Mouse (Mus musculus): ENCODE data around the gene Dscaml1. TPM values are rescaled to one million over a fixed set of nuclear protein-coding genes. Genes with fewer than 3 reads are reported as not detected.

The Dscaml1 gene
- polyA plus RNA-seq, 1 experiment, result 0.62 TPM

- Histone ChIP-seq H3K27ac (ENCODE audit: insufficient read depth, low read depth, low read length) (no peak overlapping the region), H3K4me3 (ENCODE audit: low read depth, low read length) (no peak overlapping the region), H3K4me1 (ENCODE audit: control insufficient read depth, insufficient read depth, insufficient read length, low read length) (no peaks in the 10 kb centered on the region), H3K36me3 (ENCODE audit: control insufficient read depth, insufficient read depth, low read length) (no peaks in the 10 kb centered on the region), H3K27me3 (ENCODE audit: control insufficient read depth, insufficient read depth, low read length) (no peaks in the 10 kb centered on the region; the same call in 1 of the 2 replicates)
- WGBS, result 49% methylated on average over 2 of the region's 2 CpGs
- no peak for TF ChIP-seq POLR2A (IDR thresholded peaks at IDR 0.05; ENCODE audit: low read depth, low read length)
- no peak for TF ChIP-seq CTCF (IDR thresholded peaks at IDR 0.05; ENCODE audit: extremely low read depth, insufficient read length, insufficient replicate concordance, low read depth, low read length)
Measured at GRCm38 (mm10) chr9:45740584-45740980, 314.2 kb downstream of the Dscaml1 start.

GRCm38 (mm10) chr9:45745451-45745850 lies 319.0 kb downstream of the Dscaml1 start:
- Histone ChIP-seq H3K36me3 (ENCODE audit: control insufficient read depth, insufficient read depth, low read length) (no peaks in the 10 kb centered on the region), H3K4me3 (ENCODE audit: low read depth, low read length) (no peak overlapping the region), H3K27me3 (ENCODE audit: control insufficient read depth, insufficient read depth, low read length) (no peaks in the 10 kb centered on the region; the same call in 1 of the 2 replicates), H3K27ac (ENCODE audit: insufficient read depth, low read depth, low read length) (no peak overlapping the region), H3K4me1 (ENCODE audit: control insufficient read depth, insufficient read depth, insufficient read length, low read length) (no peaks in the 10 kb centered on the region)
- TF ChIP-seq POLR2A (IDR thresholded peaks at IDR 0.05; ENCODE audit: low read depth, low read length) (no peak), CTCF (IDR thresholded peaks at IDR 0.05; ENCODE audit: extremely low read depth, insufficient read length, insufficient replicate concordance, low read depth, low read length) (no peak)
- WGBS, result 33% methylated on average over 7 of the region's 7 CpGs

GRCm38 (mm10) chr9:45749917-45750316 lies 323.5 kb downstream of the Dscaml1 start:
- Histone ChIP-seq H3K27ac (ENCODE audit: insufficient read depth, low read depth, low read length) (no peak overlapping the region), H3K4me3 (ENCODE audit: low read depth, low read length) (no peak overlapping the region), H3K36me3 (ENCODE audit: control insufficient read depth, insufficient read depth, low read length) (no peaks in the 10 kb centered on the region), H3K27me3 (ENCODE audit: control insufficient read depth, insufficient read depth, low read length) (no peaks in the 10 kb centered on the region), H3K4me1 (ENCODE audit: control insufficient read depth, insufficient read depth, insufficient read length, low read length) (no peaks in the 10 kb centered on the region)
- 91% methylated on average over 4 of the region's 4 CpGs for WGBS
- TF ChIP-seq POLR2A (IDR thresholded peaks at IDR 0.05; ENCODE audit: low read depth, low read length), result no peak
- no peak for TF ChIP-seq CTCF (IDR thresholded peaks at IDR 0.05; ENCODE audit: extremely low read depth, insufficient read length, insufficient replicate concordance, low read depth, low read length)

- no peaks in the 10 kb centered on the region for H3K36me3 ChIP-seq (ENCODE audit: control insufficient read depth, insufficient read depth, low read length)
- WGBS, result 35% methylated on average over 8 of the region's 8 CpGs
- no peak overlapping the region for H3K27ac ChIP-seq (ENCODE audit: insufficient read depth, low read depth, low read length)
- H3K27me3 ChIP-seq (ENCODE audit: control insufficient read depth, insufficient read depth, low read length), result no peaks in the 10 kb centered on the region
- H3K4me1 ChIP-seq (ENCODE audit: control insufficient read depth, insufficient read depth, insufficient read length, low read length), result no peaks in the 10 kb centered on the region
- no peak overlapping the region for H3K4me3 ChIP-seq (ENCODE audit: low read depth, low read length)
- no peak for TF ChIP-seq POLR2A (IDR thresholded peaks at IDR 0.05; ENCODE audit: low read depth, low read length)
- peak; percentile 76; the same call in 1 of the 2 replicates for TF ChIP-seq CTCF (IDR thresholded peaks at IDR 0.05; ENCODE audit: extremely low read depth, insufficient read length, insufficient replicate concordance, low read depth, low read length)
Measured at GRCm38 (mm10) chr9:45754452-45755091, 328.1 kb downstream of the Dscaml1 start.

- H3K27ac ChIP-seq (ENCODE audit: insufficient read depth, low read depth, low read length), result no peak overlapping the region
- WGBS, result 77% methylated on average over 6 of the region's 6 CpGs
- H3K4me1 ChIP-seq (ENCODE audit: control insufficient read depth, insufficient read depth, insufficient read length, low read length), result no peaks in the 10 kb centered on the region
- no peak overlapping the region for H3K4me3 ChIP-seq (ENCODE audit: low read depth, low read length)
- TF ChIP-seq POLR2A (IDR thresholded peaks at IDR 0.05; ENCODE audit: low read depth, low read length) (no peak), CTCF (IDR thresholded peaks at IDR 0.05; ENCODE audit: extremely low read depth, insufficient read length, insufficient replicate concordance, low read depth, low read length) (no peak)
- H3K27me3 ChIP-seq (ENCODE audit: control insufficient read depth, insufficient read depth, low read length), result no peaks in the 10 kb centered on the region
- peaks cover 8% of the 10 kb centered on the region; the same call in 1 of the 2 replicates for H3K36me3 ChIP-seq (ENCODE audit: control insufficient read depth, insufficient read depth, low read length)
Measured at GRCm38 (mm10) chr9:45766195-45766594, 339.8 kb downstream of the Dscaml1 start.

GRCm38 (mm10) chr9:45767155-45767554 lies 340.7 kb downstream of the Dscaml1 start:
- WGBS, result 89% methylated on average over 8 of the region's 8 CpGs
- Histone ChIP-seq H3K36me3 (ENCODE audit: control insufficient read depth, insufficient read depth, low read length) (peaks cover 12% of the 10 kb centered on the region), H3K27ac (ENCODE audit: insufficient read depth, low read depth, low read length) (no peak overlapping the region), H3K4me1 (ENCODE audit: control insufficient read depth, insufficient read depth, insufficient read length, low read length) (no peaks in the 10 kb centered on the region), H3K4me3 (ENCODE audit: low read depth, low read length) (no peak overlapping the region), H3K27me3 (ENCODE audit: control insufficient read depth, insufficient read depth, low read length) (no peaks in the 10 kb centered on the region)
- TF ChIP-seq POLR2A (IDR thresholded peaks at IDR 0.05; ENCODE audit: low read depth, low read length), result no peak

- Histone ChIP-seq H3K4me1 (ENCODE audit: control insufficient read depth, insufficient read depth, insufficient read length, low read length) (no peaks in the 10 kb centered on the region), H3K4me3 (ENCODE audit: low read depth, low read length) (no peak overlapping the region), H3K27me3 (ENCODE audit: control insufficient read depth, insufficient read depth, low read length) (no peaks in the 10 kb centered on the region), H3K36me3 (ENCODE audit: control insufficient read depth, insufficient read depth, low read length) (peaks cover 17% of the 10 kb centered on the region), H3K27ac (ENCODE audit: insufficient read depth, low read depth, low read length) (no peak overlapping the region)
- TF ChIP-seq CTCF (IDR thresholded peaks at IDR 0.05; ENCODE audit: extremely low read depth, insufficient read length, insufficient replicate concordance, low read depth, low read length) (no peak), POLR2A (IDR thresholded peaks at IDR 0.05; ENCODE audit: low read depth, low read length) (no peak)
- 81% methylated on average over 18 of the region's 18 CpGs for WGBS
Measured at GRCm38 (mm10) chr9:45768421-45768820, 342.0 kb downstream of the Dscaml1 start.

Measured in small intestine, adult 2 months (tissue).